Mouse (Mus musculus): ENCODE results near the gene Prkg1.

Gene Prkg1

DNA sequence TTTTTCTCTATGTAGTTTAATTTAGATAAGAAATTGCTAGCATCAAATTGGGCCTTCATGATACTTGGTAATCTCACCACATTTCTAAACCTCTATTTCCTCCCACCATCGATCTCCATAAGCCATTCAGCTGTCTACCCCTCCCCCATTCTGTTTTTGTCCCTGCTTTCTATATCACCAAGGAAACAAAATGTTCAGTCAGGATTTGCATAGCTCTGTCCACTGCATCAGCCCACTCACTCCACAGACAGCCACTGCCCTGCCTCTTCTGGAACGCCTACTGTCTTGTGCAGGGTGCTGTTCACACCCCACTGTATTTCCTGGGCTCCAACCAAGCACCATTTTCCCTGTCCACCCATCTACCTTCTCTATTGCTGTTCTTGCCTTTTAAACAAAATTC is 874.5 kb downstream of the Prkg1 start:
- peak; percentile 6 for DNase-seq (ENCODE audit: low spot score in 2 of 2)

DNA sequence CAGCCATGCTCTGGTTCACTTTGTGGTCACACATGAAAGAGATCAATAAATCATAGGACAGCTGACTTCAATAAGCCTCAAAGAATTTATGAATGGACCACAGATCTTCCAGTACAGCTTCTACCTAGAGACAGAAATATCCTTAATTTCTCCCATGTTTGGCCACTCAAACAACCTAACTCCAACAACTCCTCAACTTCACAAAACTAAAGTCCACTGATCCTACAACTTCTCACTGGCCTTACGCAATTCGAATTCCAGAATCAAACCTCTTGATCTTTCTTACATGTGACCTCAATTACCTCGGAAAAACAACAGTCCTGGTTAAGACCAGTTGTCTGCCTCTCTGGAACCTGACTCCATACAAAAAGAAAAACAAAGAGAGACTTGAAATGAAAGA is 875.0 kb downstream of the Prkg1 start:
- no peak for DNase-seq (ENCODE audit: low spot score in 2 of 2)

DNA sequence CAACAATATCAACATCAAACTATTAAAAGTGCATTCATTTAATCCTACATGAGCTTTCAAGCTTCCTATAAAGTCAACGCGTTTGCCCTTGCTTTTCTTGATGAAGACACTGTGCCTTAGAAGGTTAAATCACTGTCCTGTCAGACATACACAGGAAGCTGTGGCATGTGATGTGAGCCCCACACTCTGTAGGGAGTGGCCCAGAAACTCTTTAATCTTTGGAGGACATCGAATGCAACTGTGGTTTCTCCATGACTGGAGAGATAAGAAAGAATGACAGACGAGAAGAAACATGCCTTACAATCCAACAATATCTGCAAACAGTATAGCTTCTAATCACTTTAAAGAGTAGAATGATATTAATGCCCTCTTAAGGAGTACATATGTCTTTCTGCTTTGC is 903.4 kb downstream of the Prkg1 start:
- DNase-seq (ENCODE audit: low spot score in 2 of 2): no peak

DNA sequence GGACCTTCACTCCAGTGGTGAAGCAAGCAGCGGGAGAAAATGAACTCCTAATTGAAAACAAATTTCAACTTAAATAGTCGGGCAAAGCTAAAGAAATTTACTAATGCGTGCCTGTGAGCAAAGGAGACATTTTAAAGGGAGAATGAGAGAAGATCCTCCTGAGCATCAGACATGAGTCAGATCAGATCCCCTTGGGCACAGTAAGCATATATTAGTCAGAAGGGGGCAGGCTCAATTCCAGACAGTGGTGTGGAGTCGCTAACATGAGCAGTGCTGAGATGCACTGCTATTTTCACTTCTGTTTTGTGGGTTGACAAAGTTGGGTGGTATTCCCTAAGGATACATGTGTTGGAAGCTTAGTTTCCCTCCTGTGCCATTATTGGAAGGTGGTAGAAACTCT is 913.8 kb downstream of the Prkg1 start:
- no peak for DNase-seq (ENCODE audit: low spot score in 2 of 2)

DNA sequence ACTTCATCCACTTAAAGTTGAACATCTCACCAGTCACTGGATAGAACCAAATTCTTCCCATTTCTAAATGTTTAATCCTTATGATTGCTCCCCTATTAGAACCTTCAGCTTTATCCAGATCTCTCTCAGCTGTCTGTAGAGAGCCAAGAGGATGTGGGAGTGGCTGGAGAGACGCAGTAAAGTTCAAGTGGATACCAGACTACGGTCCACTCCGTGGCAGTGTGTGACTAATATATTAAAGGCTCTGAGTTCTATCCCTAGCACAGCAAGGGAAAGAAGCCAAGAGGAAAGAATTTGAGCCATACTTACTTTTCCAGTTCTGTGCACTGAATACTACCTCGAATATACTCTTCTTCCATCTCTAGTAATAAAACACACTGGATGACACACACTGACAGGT is 919.9 kb downstream of the Prkg1 start:
- DNase-seq (ENCODE audit: low spot score in 2 of 2): no peak

DNA sequence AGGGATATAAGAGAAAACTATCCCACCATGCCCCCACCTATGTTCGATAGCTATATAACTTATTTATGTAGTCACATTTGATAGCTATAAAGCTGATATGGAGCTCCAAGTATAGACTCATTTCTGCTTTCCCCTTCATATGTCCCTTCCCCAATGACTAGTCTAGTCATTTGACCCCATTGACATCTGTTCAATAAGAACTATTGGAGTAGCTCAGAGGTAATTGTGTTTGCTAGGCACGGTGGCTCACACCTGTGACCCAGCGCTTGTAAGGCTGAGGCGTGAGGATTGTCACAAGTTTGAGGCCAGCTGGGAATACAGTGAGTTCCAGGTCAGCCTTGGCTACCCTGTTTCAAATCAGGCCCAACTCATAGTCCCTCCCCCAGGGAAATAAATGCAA is 921.2 kb downstream of the Prkg1 start:
- DNase-seq (ENCODE audit: low spot score in 2 of 2): no peak

DNA sequence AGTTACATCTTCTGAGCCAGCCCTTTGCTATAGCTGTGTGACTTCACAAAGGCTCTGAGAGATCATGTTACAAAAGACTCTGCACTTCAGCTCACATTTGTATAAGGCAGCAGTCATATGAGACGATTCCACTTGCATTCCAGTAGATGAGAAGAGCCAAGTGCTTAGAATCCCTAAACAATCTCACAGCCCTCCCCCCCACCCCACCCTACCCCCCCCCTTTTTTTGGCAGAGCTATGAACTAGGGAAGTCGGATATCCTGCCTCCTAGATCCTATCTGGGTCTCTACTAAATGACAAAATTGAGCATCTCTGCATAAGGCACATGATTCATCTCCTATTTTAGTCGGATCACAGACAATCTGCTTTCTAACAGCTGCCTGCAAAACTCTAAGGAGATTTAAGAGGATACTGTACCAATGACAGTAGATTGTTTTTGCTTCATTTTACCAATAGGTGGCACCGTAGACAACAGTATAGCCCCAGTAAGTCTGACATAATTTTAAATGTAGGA is 921.7 kb downstream of the Prkg1 start:
- DNase-seq (ENCODE audit: low spot score in 2 of 2): peak in 1 of 2 experiments; percentile 53

DNA sequence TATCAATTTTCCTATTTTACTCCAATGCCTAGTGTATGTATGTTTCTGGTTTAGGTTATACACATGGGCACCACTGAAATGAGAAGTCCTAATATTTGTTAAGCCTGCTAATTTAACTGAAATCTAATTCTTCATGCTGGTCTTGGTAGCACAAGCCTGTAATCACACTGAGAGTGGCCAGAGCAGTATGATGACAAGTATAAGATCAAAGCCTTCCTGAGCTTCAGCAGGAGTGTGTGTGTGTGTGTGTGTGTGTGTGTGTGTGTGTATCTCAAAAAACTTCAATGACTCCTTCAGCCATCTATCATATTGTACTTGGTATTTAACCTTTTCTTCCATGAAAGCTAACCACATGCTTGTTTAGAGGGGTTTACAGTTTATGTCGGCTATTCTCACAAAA is 922.2 kb downstream of the Prkg1 start:
- DNase-seq (ENCODE audit: low spot score in 2 of 2): no peak

DNA sequence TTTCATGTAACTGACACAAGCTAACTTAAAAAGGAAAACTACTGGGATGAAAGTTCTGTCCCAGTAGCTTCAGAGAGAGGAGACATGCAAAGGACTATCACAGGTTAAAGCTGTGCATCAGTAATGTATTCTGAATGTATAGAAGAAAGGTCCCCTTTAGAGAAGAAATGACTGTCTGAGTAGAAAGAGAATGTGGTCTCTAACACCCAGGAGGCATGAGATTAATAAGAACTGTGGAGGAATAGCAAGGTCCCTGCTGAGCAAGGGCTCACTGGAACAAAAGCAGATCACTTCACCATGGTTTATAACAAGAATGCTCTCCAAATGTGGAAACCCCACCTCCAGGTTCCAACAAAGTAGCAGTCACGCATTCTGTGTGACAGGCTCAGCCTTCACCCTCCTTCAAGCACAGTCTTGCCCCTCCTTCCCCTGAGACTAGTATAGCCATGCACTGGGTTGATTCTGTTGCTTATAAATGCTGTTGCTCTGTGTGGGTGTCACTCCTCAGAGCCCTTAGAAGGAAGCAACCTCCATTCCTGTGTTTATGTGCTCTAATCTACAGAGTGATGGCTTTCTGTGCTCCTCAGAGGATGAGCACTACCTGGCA is 931.7 kb downstream of the Prkg1 start:
- DNase-seq (ENCODE audit: low spot score in 2 of 2): no peak

DNA sequence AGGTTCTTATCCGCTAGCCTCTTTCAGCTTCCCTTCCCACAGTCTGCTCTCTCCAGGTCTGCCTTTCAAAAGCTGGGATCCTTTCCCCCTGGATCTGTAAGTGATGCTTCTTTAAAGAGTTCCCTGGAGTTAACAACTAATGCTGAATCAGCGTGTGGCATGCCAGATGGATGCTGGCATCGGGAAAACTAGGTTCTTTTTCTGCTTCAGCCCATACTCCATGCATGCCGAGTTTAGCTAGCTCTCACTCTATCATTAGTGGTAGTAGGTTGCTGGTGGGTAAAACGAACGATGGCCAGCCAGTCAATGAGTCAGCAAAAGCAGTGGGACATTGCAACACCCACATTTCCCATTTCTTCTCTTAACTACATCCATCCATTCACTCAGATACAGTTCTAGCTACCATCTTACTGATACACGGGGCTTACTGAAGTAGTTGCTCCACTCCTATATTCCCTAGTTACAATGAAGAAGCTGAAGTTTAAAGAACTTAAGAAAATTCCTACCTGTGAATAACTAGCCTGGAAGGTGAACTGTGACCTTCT is 935.5 kb downstream of the Prkg1 start:
- no peak for DNase-seq (ENCODE audit: low spot score in 2 of 2)

DNA sequence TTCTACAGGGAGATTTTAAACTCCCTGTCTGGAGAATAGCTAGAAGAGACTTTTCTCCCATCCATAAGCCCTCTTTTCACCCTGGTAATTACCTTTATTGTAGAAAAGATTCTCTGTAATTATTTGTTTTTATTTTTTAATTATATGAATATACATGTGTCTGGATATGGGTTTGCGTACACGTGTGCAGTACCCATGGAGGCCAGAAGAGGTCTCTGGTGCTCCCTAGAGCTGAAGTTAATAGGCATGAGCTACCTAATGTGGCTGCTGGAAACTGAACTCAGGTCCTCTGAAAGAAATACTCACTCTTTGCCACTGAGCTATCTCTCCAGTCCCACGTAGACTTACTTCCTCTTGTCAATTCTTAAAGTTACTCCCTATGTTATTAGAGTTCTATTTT is 937.0 kb downstream of the Prkg1 start:
- DNase-seq (ENCODE audit: low spot score in 2 of 2): no peak

GRCm38 (mm10) chr19:30826106-30826505 is 938.7 kb downstream of the Prkg1 start:
- no peak for DNase-seq (ENCODE audit: low spot score in 2 of 2)

DNA sequence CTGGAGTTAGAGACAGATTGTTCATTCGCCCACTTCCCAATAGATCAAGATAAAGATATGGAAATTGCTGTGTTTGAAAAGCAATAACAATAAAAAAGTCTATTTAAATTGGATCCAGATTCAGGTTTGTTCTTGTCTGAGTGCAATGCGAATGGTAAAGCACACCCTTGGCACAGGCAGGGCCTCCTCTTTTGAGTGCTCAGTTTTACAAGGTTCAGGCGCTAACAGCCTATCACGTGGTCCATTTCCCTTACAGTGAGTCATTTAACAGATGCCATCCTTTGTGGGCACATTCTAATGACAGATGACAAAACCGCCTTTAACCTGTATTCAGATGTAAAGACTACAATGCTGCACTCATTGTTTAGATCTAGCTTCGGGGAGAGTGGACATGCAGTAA is 949.2 kb downstream of the Prkg1 start:
- no peak for DNase-seq (ENCODE audit: low spot score in 2 of 2)

DNA sequence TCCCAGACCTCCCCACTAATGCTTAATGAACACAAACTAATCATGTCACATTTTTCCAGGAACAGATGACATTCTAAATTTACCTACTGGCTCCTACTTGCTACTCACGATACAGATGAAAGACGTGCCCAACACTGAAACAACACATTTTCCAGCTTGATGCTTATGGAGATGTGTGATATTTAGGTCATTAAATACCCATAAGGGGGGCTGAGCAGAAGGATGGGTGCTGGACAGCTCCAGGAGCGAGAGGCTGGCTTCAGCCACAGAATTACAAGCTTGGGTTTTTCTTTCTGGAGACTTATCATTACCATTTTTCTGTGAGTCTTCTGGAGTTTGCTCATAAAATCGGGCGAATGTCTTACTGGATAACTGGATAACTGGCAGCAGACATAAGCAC is 958.6 kb downstream of the Prkg1 start:
- no peak for DNase-seq (ENCODE audit: low spot score in 2 of 2)

- DNase-seq (ENCODE audit: low spot score in 2 of 2): no peak
Measured at GRCm38 (mm10) chr19:30780803-30781202, 984.0 kb downstream of the Prkg1 start.

DNA sequence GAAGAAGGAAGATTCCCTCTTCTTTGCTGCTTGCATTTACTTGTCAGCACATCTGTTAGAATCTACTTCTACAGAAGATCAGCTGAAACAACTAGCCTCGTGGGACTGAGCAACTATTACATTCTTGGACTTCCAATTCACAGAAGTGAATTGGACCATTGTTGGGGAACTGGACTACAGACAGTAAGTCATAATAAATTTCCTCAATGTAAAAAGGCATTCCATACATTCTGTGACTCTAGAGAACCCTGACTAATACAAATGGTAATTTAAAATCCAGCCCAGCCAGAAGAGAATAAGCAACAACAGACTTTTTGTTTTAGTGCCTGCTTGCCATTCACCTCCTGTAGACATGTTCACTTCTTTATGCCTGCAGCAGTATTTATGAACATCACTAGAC is 996.5 kb downstream of the Prkg1 start:
- no peak for DNase-seq (ENCODE audit: low spot score in 2 of 2)

GRCm38 (mm10) chr19:30744426-30744825 is 1020.4 kb downstream of the Prkg1 start:
- DNase-seq (ENCODE audit: low spot score in 2 of 2): no peak

- DNase-seq (ENCODE audit: low spot score in 2 of 2): no peak
Measured at GRCm38 (mm10) chr19:30699130-30699529, 1065.7 kb downstream of the Prkg1 start.

DNA sequence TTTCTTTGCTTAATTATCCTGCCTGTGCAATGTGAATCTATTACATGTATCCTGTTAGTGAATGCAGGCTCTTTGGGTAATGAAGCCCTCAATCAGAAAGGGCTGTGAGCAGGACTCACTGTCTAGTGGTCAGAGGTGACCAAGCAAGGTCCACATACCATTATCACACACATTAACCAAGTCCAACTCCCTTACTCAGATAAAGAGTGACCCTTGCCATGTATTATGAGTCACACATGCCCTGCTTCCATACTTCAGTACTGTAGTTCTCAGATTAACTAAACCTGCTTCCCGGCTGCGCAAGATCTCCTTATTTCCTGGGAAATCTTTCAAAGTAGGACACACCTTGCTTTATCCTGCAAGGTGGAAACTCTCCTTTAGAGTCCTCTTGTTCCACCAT is 1073.6 kb downstream of the Prkg1 start:
- no peak for DNase-seq (ENCODE audit: low spot score in 2 of 2)

DNA sequence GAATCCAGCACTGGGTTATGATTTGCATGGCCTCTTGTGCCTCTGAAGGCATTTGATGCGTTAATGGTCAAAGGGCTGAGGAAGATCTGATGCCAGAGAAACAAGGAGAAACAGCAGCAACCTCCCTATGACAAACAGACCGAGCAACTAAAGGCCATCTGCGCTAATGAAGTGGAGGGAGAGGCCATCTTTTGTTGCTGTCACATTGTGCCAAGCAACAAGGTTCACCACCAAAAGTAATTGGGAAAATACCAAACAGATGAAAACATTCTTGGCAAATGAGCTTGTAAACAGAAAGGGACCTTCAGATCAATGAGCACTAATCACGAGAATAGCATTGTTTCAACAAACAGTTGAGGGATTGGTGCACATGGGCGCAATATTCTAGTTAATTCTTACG is 1074.1 kb downstream of the Prkg1 start:
- DNase-seq (ENCODE audit: low spot score in 2 of 2): no peak

- no peak for DNase-seq (ENCODE audit: low spot score in 2 of 2)
Measured at GRCm38 (mm10) chr19:30687942-30688341, 1076.9 kb downstream of the Prkg1 start.

DNA sequence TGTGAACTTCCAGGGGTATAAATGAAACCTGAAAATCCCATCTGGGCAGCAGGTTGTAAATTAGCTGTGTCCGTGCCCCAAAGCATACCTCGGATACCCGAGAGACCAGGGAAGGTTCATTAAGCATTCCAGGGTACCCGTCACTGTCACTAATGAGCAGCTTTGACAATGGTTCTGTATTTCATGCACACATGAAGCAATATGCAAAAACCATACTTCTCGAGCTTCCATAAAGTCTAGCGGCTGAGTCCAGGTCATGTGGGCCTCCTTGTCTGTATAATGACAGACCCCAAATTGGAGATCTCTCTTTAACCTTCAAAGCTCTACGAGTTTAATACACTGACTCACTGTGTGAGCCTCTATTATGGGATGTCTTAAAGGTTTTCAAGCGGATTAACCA is 1088.5 kb downstream of the Prkg1 start:
- no peak for DNase-seq (ENCODE audit: low spot score in 2 of 2)

DNA sequence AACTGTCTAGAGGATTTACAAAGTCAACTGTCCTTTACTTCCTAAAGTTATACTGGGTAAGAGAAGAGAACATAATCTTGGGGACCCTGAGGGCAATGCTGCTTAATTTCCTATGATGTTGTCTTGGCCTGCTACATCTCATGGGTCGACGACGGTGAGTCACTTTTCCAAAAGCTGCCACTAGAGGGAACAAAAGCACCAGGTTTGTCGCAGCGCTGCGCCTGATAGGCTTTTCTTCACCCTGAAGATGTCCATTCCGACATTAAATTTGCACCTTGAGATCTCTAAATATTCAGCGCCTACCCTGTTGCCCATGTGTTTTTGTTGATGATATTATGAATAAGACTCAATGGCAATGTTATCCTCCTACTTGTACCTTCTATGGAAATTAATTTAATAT is 1100.6 kb downstream of the Prkg1 start:
- peak; percentile 72 to 85 for DNase-seq (ENCODE audit: low spot score in 2 of 2)

GRCm38 (mm10) chr19:30642629-30643170 is 1122.1 kb downstream of the Prkg1 start:
- DNase-seq (ENCODE audit: low spot score in 2 of 2): no peak

Measured in frontal cortex, postnatal 36 days (tissue).